ENCODE assay signal across 14 mouse cellular contexts in the genomic region with DNA sequence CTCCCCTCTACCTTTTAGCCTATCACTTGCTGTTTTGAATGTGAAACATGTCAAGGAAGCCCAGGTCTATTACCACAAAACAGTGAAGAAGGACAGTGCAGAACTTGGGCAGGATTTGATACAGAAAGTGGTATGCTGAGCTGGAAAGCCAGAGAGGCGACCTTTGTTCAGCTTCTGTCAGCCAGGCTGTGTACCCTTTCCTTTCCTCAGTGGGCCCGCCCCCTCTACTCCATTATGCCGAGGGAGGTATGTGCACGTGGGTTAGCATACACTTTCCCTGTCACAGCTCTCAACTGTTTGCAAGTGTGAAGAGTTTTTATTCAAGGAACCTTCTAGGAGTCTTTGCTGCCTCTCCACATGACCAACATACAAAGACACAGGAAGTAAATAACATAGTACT. TPM values are rescaled to one million over a fixed set of nuclear protein-coding genes. Genes with fewer than 3 reads are reported as not detected.
DNase-seq lines count a peak whose midpoint lies in the region; ATAC-seq lines count a peak whose summit lies in the region.
"Had no signal": no experiment of that assay in that cellular context is flagged by ENCODE, and none has a peak within 500 bp of the region (broad histone marks: within the 10 kb centered on the region; RNA-seq: fewer than 3 reads in every experiment).

No protein-coding gene starts in this region.

- H3K9ac ChIP-seq in heart, embryonic 16.5 days (ENCODE audit: low read length): no peak overlapping the region
- no peak overlapping the region for H3K9ac ChIP-seq in heart, embryonic 12.5 days
- H3K9ac ChIP-seq in intestine, embryonic 16.5 days (ENCODE audit: low read depth, low read length): peak overlapping the region; percentile 12; the same call in 1 of the 2 replicates
- H3K9ac ChIP-seq in liver, embryonic 16.5 days (ENCODE audit: low read depth, low read length): no peak overlapping the region
- H3K9ac ChIP-seq: hindbrain, embryonic 13.5 days; limb, embryonic 12.5 days; midbrain, embryonic 15.5 days had no signal

- H3K27ac ChIP-seq in heart, embryonic 16.5 days (ENCODE audit: low read length): peak overlapping the region; percentile 7; the same call in 1 of the 2 replicates
- no peak overlapping the region for H3K27ac ChIP-seq in heart, embryonic 12.5 days (ENCODE audit: poor library complexity, severe bottlenecking)
- 0 out of 2 replicates have a peak overlapping the region, but pooled peaks have one; percentile 30 for H3K27ac ChIP-seq in intestine, embryonic 16.5 days (ENCODE audit: low read length)
- no peak overlapping the region for H3K27ac ChIP-seq in liver, embryonic 16.5 days (ENCODE audit: low read length)
- H3K27ac ChIP-seq: embryonic facial prominence, embryonic 10.5 days; hindbrain, embryonic 13.5 days; limb, embryonic 12.5 days; midbrain, embryonic 15.5 days had no signal

- no peak for ATAC-seq in heart, embryonic 16.5 days (replicated peaks; ENCODE audit: extremely low read depth, insufficient read depth, low FRiP score)
- no peak for ATAC-seq in heart, embryonic 12.5 days (ENCODE audit: insufficient number of reproducible peaks, low FRiP score)
- ATAC-seq in intestine, embryonic 16.5 days: peak; percentile 57
- ATAC-seq in liver, embryonic 16.5 days (ENCODE audit: low read depth): peak; percentile 68
- ATAC-seq: midbrain, embryonic 15.5 days had no signal

- WGBS in heart, embryonic 16.5 days: 59% methylated on average over 4 of the region's 4 CpGs
- WGBS in heart, embryonic 12.5 days: 50% methylated on average over 4 of the region's 4 CpGs
- 34% methylated on average over 4 of the region's 4 CpGs for WGBS in intestine, embryonic 16.5 days
- WGBS in liver, embryonic 16.5 days (ENCODE audit: insufficient replicate concordance): 20% methylated on average over 4 of the region's 4 CpGs

- H3K27me3 ChIP-seq in heart, embryonic 16.5 days (ENCODE audit: control insufficient read depth, insufficient read depth, low read length): no peaks in the 10 kb centered on the region
- H3K27me3 ChIP-seq in heart, embryonic 12.5 days (replicated peaks): no peaks in the 10 kb centered on the region
- H3K27me3 ChIP-seq in intestine, embryonic 16.5 days (replicated peaks; ENCODE audit: control insufficient read depth, insufficient read depth, low read length): no peaks in the 10 kb centered on the region
- H3K27me3 ChIP-seq in liver, embryonic 16.5 days (ENCODE audit: control insufficient read depth, insufficient read depth, low read depth, low read length): no peaks in the 10 kb centered on the region
- H3K27me3 ChIP-seq: hindbrain, embryonic 13.5 days; limb, embryonic 12.5 days; midbrain, embryonic 15.5 days had no signal

- DNase-seq in kidney, postnatal 14 days: peak; percentile 50
- no peak for DNase-seq in right cerebral cortex, postnatal 4 days
- no peak for DNase-seq in embryo, embryonic 10 days (ENCODE audit: low spot score)
- DNase-seq in layer of hippocampus, adult 8-10 months (ENCODE audit: low spot score in 2 of 2): no peak
- DNase-seq: cerebellum, postnatal 14 days; right cerebral cortex, postnatal 14 days had no signal

- H3K4me3 ChIP-seq in heart, embryonic 16.5 days (ENCODE audit: low read length): no peak overlapping the region
- no peak overlapping the region for H3K4me3 ChIP-seq in heart, embryonic 12.5 days
- H3K4me3 ChIP-seq in intestine, embryonic 16.5 days (ENCODE audit: low read length): no peak overlapping the region
- no peak overlapping the region for H3K4me3 ChIP-seq in liver, embryonic 16.5 days (ENCODE audit: low read depth, low read length)
- H3K4me3 ChIP-seq: embryonic facial prominence, embryonic 10.5 days; hindbrain, embryonic 13.5 days; limb, embryonic 12.5 days; midbrain, embryonic 15.5 days had no signal

- H3K9me3 ChIP-seq in heart, embryonic 16.5 days (replicated peaks; ENCODE audit: control insufficient read depth, low read length): no peaks in the 10 kb centered on the region
- no peaks in the 10 kb centered on the region for H3K9me3 ChIP-seq in heart, embryonic 12.5 days (replicated peaks)
- H3K9me3 ChIP-seq in intestine, embryonic 16.5 days (ENCODE audit: control insufficient read depth, low read length): no peaks in the 10 kb centered on the region
- no peaks in the 10 kb centered on the region for H3K9me3 ChIP-seq in liver, embryonic 16.5 days (replicated peaks; ENCODE audit: control insufficient read depth, low read length)
- H3K9me3 ChIP-seq: embryonic facial prominence, embryonic 10.5 days; hindbrain, embryonic 13.5 days; limb, embryonic 12.5 days; midbrain, embryonic 15.5 days had no signal

- H3K4me1 ChIP-seq in heart, embryonic 16.5 days (ENCODE audit: control insufficient read depth, insufficient read depth, low read length): peaks cover 33% of the 10 kb centered on the region
- peaks cover 68% of the 10 kb centered on the region for H3K4me1 ChIP-seq in heart, embryonic 12.5 days (replicated peaks)
- peaks cover 28% of the 10 kb centered on the region for H3K4me1 ChIP-seq in intestine, embryonic 16.5 days (ENCODE audit: control insufficient read depth, insufficient read depth, low read length)
- H3K4me1 ChIP-seq in liver, embryonic 16.5 days (ENCODE audit: control insufficient read depth, low read depth, low read length): no peaks in the 10 kb centered on the region; the same call in 1 of the 2 replicates

- H3K4me2 ChIP-seq in heart, embryonic 16.5 days (ENCODE audit: low read depth, low read length): no peak overlapping the region
- H3K4me2 ChIP-seq in heart, embryonic 12.5 days: no peak overlapping the region
- no peak overlapping the region for H3K4me2 ChIP-seq in intestine, embryonic 16.5 days (ENCODE audit: low read depth, low read length)
- no peak overlapping the region for H3K4me2 ChIP-seq in liver, embryonic 16.5 days (ENCODE audit: low read depth, low read length)
- H3K4me2 ChIP-seq: hindbrain, embryonic 13.5 days; limb, embryonic 12.5 days; midbrain, embryonic 15.5 days had no signal

- no peaks in the 10 kb centered on the region for H3K36me3 ChIP-seq in heart, embryonic 16.5 days (ENCODE audit: control insufficient read depth, insufficient read depth)
- H3K36me3 ChIP-seq in heart, embryonic 12.5 days: peaks cover 6% of the 10 kb centered on the region; the same call in 1 of the 2 replicates
- H3K36me3 ChIP-seq in intestine, embryonic 16.5 days (ENCODE audit: control insufficient read depth, insufficient read depth, low read length): no peaks in the 10 kb centered on the region
- no peaks in the 10 kb centered on the region for H3K36me3 ChIP-seq in liver, embryonic 16.5 days (ENCODE audit: control insufficient read depth, insufficient read depth)
- H3K36me3 ChIP-seq: midbrain, embryonic 15.5 days had no signal

RNA-seq across cellular contexts. Expression of a gene that starts 6.0 kb away (rescaled TPM):
- polyA plus RNA-seq in heart, embryonic 16.5 days (2015; fragmentation: Nextera tagmentation; extraction: Ambion mirVana): 21.4 and 23.0 TPM in 2 replicates
- polyA plus RNA-seq in heart, embryonic 12.5 days (2016; fragmentation: Nextera tagmentation; extraction: Ambion mirVana): 22.7 and 24.5 TPM in 2 replicates
- polyA plus RNA-seq in intestine, embryonic 16.5 days (2015; fragmentation: Nextera tagmentation; extraction: Ambion mirVana): 13.0 and 13.1 TPM in 2 replicates
- polyA plus RNA-seq in liver, embryonic 16.5 days (2015; fragmentation: Nextera tagmentation; extraction: Ambion mirVana): 2.1 and 2.7 TPM in 2 replicates
- total RNA-seq in layer of hippocampus, adult 8-10 months (2022): 10 to 100 TPM; 26.3 to 37.8 (median 30.0) TPM

RNA-seq across cellular contexts. Expression of a gene that starts 6.1 kb away (rescaled TPM):
- polyA plus RNA-seq in heart, embryonic 16.5 days (2015; fragmentation: Nextera tagmentation; extraction: Ambion mirVana): 10.2 and 12.5 TPM in 2 replicates
- polyA plus RNA-seq in heart, embryonic 12.5 days (2016; fragmentation: Nextera tagmentation; extraction: Ambion mirVana): 11.0 and 14.2 TPM in 2 replicates
- 10.0 and 12.2 TPM in 2 replicates for polyA plus RNA-seq in intestine, embryonic 16.5 days (2015; fragmentation: Nextera tagmentation; extraction: Ambion mirVana)
- polyA plus RNA-seq in liver, embryonic 16.5 days (2015; fragmentation: Nextera tagmentation; extraction: Ambion mirVana): 8.5 and 9.3 TPM in 2 replicates
- total RNA-seq in layer of hippocampus, adult 8-10 months (2022): 1 to 10 TPM; 5.7 to 7.3 (median 6.6) TPM

RNA-seq across cellular contexts. Expression of a gene that starts 21.0 kb away (rescaled TPM):
- polyA plus RNA-seq in heart, embryonic 16.5 days (2015; fragmentation: Nextera tagmentation; extraction: Ambion mirVana): 0.51 and 0.59 TPM in 2 replicates
- polyA plus RNA-seq in heart, embryonic 12.5 days (2016; fragmentation: Nextera tagmentation; extraction: Ambion mirVana): 0.54 and 0.83 TPM in 2 replicates
- polyA plus RNA-seq in intestine, embryonic 16.5 days (2015; fragmentation: Nextera tagmentation; extraction: Ambion mirVana): 0.36 and 0.44 TPM in 2 replicates
- 0.08 TPM in 1 of 2 replicates, not detected in the other for polyA plus RNA-seq in liver, embryonic 16.5 days (2015; fragmentation: Nextera tagmentation; extraction: Ambion mirVana)
- total RNA-seq in layer of hippocampus, adult 8-10 months (2022): 1 to 10 TPM; 4.3 to 5.7 (median 5.4) TPM

RNA-seq across cellular contexts. Expression of a gene that starts 50.7 kb away (rescaled TPM):
- polyA plus RNA-seq in heart, embryonic 16.5 days (2015; fragmentation: Nextera tagmentation; extraction: Ambion mirVana): 1,011 and 1,085 TPM in 2 replicates
- polyA plus RNA-seq in heart, embryonic 12.5 days (2016; fragmentation: Nextera tagmentation; extraction: Ambion mirVana): 1,366 and 1,429 TPM in 2 replicates
- polyA plus RNA-seq in intestine, embryonic 16.5 days (2015; fragmentation: Nextera tagmentation; extraction: Ambion mirVana): 1,840 and 1,978 TPM in 2 replicates
- polyA plus RNA-seq in liver, embryonic 16.5 days (2015; fragmentation: Nextera tagmentation; extraction: Ambion mirVana): 967 and 1,136 TPM in 2 replicates
- 100 to 1,000 TPM; 486 to 663 (median 564) TPM for total RNA-seq in layer of hippocampus, adult 8-10 months (2022)

Comparison
In these comparisons a context has a peak if more than half of its experiments do, and no peak if none do; other contexts are left out.
1. H3K27ac ChIP-seq: peak in heart, embryonic 16.5 days (single experiment) and intestine, embryonic 16.5 days (single experiment); none in heart, embryonic 12.5 days (single experiment) and liver, embryonic 16.5 days (single experiment).
2. ATAC-seq: peak in intestine, embryonic 16.5 days (single experiment) and liver, embryonic 16.5 days (single experiment); none in heart, embryonic 16.5 days (single experiment) and heart, embryonic 12.5 days (single experiment).